Mouse (Mus musculus) layer of hippocampus, postnatal 25 days (tissue): ENCODE results near the gene Ptprn2. TPM values are rescaled to one million over a fixed set of nuclear protein-coding genes. Genes with fewer than 3 reads are reported as not detected.

Source experiments
- DNase-seq, 2 experiments: peaks; one replicate each; pipeline ENCODE4 v3.0.0; 2022; ENCODE audit warnings: mixed read lengths in 2 of 2, low spot score in 1 of 2; ENCODE audit errors: extremely low spot score in 1 of 2
- total RNA-seq, 2 experiments: library from RNA; stranded (reverse); gene quantifications; 2 replicates each; pipeline ENCODE4 v1.2.3; 2021

The Ptprn2 gene
- total RNA-seq, 2 experiments from 2014 or later = 303 to 317 TPM

- peak in 1 of 2 experiments; percentile 23 for DNase-seq
Measured at GRCm38 (mm10) chr12:117154356-117155243, 669.1 kb downstream of the Ptprn2 start.

GRCm38 (mm10) chr12:117155307-117156220, 670.0 kb downstream of the Ptprn2 start:
- no peak for DNase-seq

- no peak for DNase-seq
Measured at GRCm38 (mm10) chr12:117156256-117156655, 670.7 kb downstream of the Ptprn2 start.

- no peak for DNase-seq
Measured at GRCm38 (mm10) chr12:117156786-117157185, 671.3 kb downstream of the Ptprn2 start.

GRCm38 (mm10) chr12:117157249-117157648, 671.7 kb downstream of the Ptprn2 start:
- no peak for DNase-seq

GRCm38 (mm10) chr12:117157660-117158386, 672.3 kb downstream of the Ptprn2 start:
- DNase-seq = no peak

- no peak for DNase-seq
Measured at GRCm38 (mm10) chr12:117158950-117159668, 673.6 kb downstream of the Ptprn2 start.

- no peak for DNase-seq
Measured at GRCm38 (mm10) chr12:117159669-117160210, 674.2 kb downstream of the Ptprn2 start.

- DNase-seq = no peak
Measured at GRCm38 (mm10) chr12:117160211-117160891, 674.8 kb downstream of the Ptprn2 start.

- DNase-seq = no peak
Measured at GRCm38 (mm10) chr12:117162180-117162579, 676.7 kb downstream of the Ptprn2 start.

- no peak for DNase-seq
Measured at GRCm38 (mm10) chr12:117163789-117164188, 678.3 kb downstream of the Ptprn2 start.

GRCm38 (mm10) chr12:117166266-117166665, 680.7 kb downstream of the Ptprn2 start:
- DNase-seq = no peak

GRCm38 (mm10) chr12:117169670-117170069, 684.1 kb downstream of the Ptprn2 start:
- no peak for DNase-seq

- DNase-seq = no peak
Measured at GRCm38 (mm10) chr12:117172529-117172884, 687.0 kb downstream of the Ptprn2 start.

GRCm38 (mm10) chr12:117172885-117173529, 687.5 kb downstream of the Ptprn2 start:
- no peak for DNase-seq

- no peak for DNase-seq
Measured at GRCm38 (mm10) chr12:117174189-117174588, 688.7 kb downstream of the Ptprn2 start.

GRCm38 (mm10) chr12:117175072-117175681, 689.7 kb downstream of the Ptprn2 start:
- DNase-seq = no peak

- DNase-seq = no peak
Measured at GRCm38 (mm10) chr12:117176259-117176823, 690.8 kb downstream of the Ptprn2 start.
